Mouse (Mus musculus) heart, embryonic 13.5 days (tissue): ENCODE results near the gene Ugdh. TPM values are rescaled to one million over a fixed set of nuclear protein-coding genes. Genes with fewer than 3 reads are reported as not detected.
"Not testable (repeated sequence)": the region's sequence is repeated elsewhere in the genome, so short reads cannot be mapped to it uniquely, and the experiment has no call there.

Experiments used
- ATAC-seq: fragments of 200-750 bp; cut with Nextera tagmentation; 2 replicates; pipeline ENCODE4 v1.8.0; 2017; ENCODE audit warnings: moderate TSS enrichment; ENCODE audit not compliant: insufficient number of reproducible peaks, low FRiP score, low TSS enrichment; ENCODE audit errors: extremely low read depth
- H3K27ac ChIP-seq: fragments of 300-500 bp; sonication (generic); replicated peaks from 2 replicates; pipeline ENCODE4 v1.5.1; 2015; ENCODE audit warnings: moderate library complexity, mild to moderate bottlenecking, inconsistent platforms
- H3K27me3 ChIP-seq: fragments of 300-500 bp; sonication (generic); replicated peaks from 2 replicates; pipeline ENCODE4 v1.6.1; 2015; ENCODE audit warnings: mild to moderate bottlenecking, inconsistent platforms
- H3K36me3 ChIP-seq: fragments of 300-500 bp; sonication (generic); 2 replicates; pipeline ENCODE4 v1.6.1; 2015; ENCODE audit warnings: mild to moderate bottlenecking, inconsistent platforms
- H3K4me1 ChIP-seq: fragments of 300-500 bp; sonication (generic); 2 replicates; pipeline ENCODE4 v1.6.1; 2015; ENCODE audit warnings: inconsistent platforms
- H3K4me2 ChIP-seq: fragments of 300-500 bp; sonication (generic); 2 replicates; pipeline ENCODE4 v1.6.1; 2015; ENCODE audit warnings: inconsistent platforms, mild to moderate bottlenecking, moderate library complexity
- H3K4me3 ChIP-seq: fragments of 300-500 bp; sonication (generic); 2 replicates; pipeline ENCODE4 v1.5.1; 2015; ENCODE audit warnings: moderate library complexity, mild to moderate bottlenecking, inconsistent platforms
- H3K9ac ChIP-seq: fragments of 300-500 bp; sonication (generic); 2 replicates; pipeline ENCODE4 v1.6.1; 2015; ENCODE audit warnings: inconsistent platforms, mild to moderate bottlenecking, moderate library complexity
- H3K9me3 ChIP-seq: fragments of 300-500 bp; sonication (generic); 2 replicates; pipeline ENCODE4 v1.6.1; 2016; ENCODE audit warnings: inconsistent platforms
- WGBS: fragments of 180-500 bp; shearing (Covaris S2); methylation state at CpG from one replicate; pipeline ENCODE4 v1.1.7; 2015; ENCODE audit warnings: mixed read lengths; 5-methylcytosine and 5-hydroxymethylcytosine counted together
- polyA plus RNA-seq: library from polyadenylated mRNA; unstranded; fragments of >200 nt; fragmentation: Nextera tagmentation; extraction: Ambion mirVana; gene quantifications from 2 replicates; pipeline ENCODE4 v1.2.1, GENCODE M21; 2015

Ugdh gene
- 62.6 and 64.7 TPM in 2 replicates for polyA plus RNA-seq

DNA sequence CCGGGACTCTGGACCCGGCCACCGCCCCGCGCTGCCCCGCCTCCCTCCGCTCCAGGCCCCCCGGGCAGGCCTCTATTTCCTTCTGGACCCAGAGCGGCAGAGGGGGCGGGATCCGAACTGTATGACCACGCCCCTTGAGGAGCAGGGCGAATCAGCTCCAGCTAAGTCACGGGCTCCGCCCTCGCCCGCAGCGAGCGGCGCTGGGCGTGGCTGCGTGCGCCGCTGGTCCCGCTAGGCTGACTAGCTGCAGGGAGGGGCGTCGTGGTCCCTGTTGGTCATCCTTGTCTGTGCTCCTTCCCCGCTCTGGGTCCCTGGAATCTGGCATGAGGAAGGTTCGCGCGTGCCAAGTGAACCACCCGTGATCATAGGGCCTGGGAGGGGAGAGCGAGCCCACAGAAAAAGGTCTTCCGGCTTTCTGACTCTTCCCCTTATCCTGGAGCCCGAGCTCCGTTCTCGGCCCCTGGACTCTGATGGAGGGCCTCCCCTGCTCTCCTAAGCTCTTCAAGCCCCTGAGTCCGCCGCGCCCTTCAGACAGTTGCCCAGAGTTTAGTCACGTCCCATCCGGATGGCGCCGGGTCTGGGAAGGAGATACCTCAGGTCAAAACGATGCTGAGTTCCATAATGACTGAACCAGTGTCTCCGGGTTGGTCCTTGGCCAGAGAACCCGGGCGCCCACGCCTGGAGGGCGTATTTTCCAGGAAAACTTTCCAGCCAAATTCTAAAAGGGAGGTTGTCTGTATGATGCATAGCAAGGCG lies at the start of gene Ugdh:
Ugdh (minus strand) TSS at position 144 of the 756 bp plus-strand sequence.
- H3K4me3 ChIP-seq, result peak within 1 kb of the TSS; percentile 90
- H3K27me3 ChIP-seq, result no peaks in the 10 kb centered on the region
- peak within 1 kb of the TSS; percentile 94 for H3K9ac ChIP-seq
- under 1% methylated on average over 51 of the region's 51 CpGs for WGBS
- peaks cover 58% of the 10 kb centered on the region for H3K4me1 ChIP-seq
- no peaks in the 10 kb centered on the region for H3K9me3 ChIP-seq
- peak; percentile 98 for ATAC-seq
- peak within 1 kb of the TSS; percentile 80 for H3K4me2 ChIP-seq
- peak within 1 kb of the TSS; percentile 95 for H3K27ac ChIP-seq
- no peaks in the 10 kb centered on the region for H3K36me3 ChIP-seq

DNA sequence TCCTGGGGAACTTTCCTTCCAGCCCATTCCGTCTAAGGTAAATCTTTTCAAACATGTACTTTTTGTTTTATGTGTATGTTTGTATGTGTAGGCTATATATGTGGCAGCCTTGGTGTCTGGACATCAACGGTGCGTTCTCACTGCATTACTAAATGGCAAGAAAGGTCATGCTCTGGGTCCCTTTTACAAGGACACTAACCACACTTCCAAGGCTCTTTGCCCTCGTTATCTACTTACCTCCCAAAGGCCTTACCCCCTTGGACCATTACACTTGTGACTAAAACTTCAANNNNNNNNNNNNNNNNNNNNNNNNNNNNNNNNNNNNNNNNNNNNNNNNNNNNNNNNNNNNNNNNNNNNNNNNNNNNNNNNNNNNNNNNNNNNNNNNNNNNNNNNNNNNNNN lies 47.2 kb upstream of the Ugdh start:
- WGBS, result 76% methylated on average over 4 of the region's 4 CpGs
- Histone ChIP-seq H3K4me2 (no peak overlapping the region), H3K9ac (no peak overlapping the region), H3K9me3 (no peaks in the 10 kb centered on the region), H3K36me3 (0 out of 2 replicates have a peak, but pooled peaks cover 1% of the 10 kb centered on the region), H3K4me3 (no peak overlapping the region), H3K27me3 (no peaks in the 10 kb centered on the region), H3K4me1 (peaks cover 55% of the 10 kb centered on the region), H3K27ac (no peak overlapping the region)
- ATAC-seq, result no peak

DNA sequence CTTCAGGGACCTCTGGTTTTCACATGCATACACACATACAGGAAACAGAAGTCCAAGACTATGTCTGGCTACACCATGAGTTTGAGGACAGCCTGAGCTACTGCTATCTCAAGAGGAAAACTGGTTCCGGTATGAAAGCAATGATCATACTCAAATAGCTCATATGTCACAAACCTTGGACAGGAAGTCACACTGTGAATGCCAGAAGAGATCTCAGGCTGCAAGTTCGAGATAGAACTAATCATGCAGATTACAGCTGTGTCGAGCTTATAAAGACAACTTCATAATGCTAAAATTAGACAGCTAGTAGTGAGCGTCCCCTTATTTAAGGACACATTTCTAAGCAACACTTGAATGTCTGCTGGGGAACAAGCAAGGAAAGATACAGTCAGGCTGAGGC lies 44.8 kb upstream of the Ugdh start:
- WGBS, result 19% methylated on average over 4 of the region's 4 CpGs
- Histone ChIP-seq H3K9ac (no peak overlapping the region; the same call in 1 of the 2 replicates), H3K4me3 (no peak overlapping the region), H3K4me2 (peak overlapping the region; percentile 30), H3K27me3 (no peaks in the 10 kb centered on the region), H3K4me1 (peaks cover 35% of the 10 kb centered on the region), H3K27ac (peak overlapping the region; percentile 87), H3K9me3 (no peaks in the 10 kb centered on the region), H3K36me3 (peaks cover 12% of the 10 kb centered on the region)
- ATAC-seq, result no peak; the same call in 1 of the 2 replicates

DNA sequence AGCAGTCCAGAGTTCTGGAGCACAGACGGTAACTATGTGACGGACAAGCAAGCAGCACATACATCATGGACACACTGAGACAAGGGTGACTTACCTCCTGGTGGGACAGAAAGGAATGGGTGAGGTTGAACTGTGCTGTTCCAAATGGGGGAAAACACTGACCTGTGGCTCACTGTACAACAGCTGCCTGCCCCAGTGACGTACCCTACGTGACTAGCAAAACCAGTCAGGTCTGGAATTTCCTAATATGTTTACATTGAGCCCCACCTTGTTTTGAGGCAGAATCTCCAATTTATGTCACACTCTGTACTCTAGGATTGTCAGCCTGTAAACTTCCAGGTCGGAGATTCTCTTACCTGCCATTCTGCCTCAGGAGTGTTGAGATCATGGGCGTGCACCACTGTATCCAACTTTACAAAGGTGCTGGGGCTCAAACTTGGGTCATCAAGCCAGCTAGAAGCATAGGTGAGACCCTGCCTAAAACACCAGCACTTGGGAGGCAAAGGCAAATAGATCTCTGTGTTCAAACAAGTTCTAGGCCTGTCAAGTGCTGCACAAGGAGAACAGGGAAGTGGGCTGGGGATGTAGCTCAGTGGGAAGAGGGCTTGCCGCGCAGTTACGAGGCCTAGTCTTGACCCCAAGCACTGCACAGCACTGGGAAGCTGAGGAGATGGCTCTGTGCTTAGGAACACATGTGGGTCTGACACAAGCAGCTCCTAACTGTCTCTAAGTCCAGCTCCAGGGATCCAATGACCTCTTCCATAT lies 44.1 kb upstream of the Ugdh start:
- H3K4me2 ChIP-seq, result no peak overlapping the region
- H3K4me3 ChIP-seq, result no peak overlapping the region
- H3K4me1 ChIP-seq, result peaks cover 35% of the 10 kb centered on the region
- H3K27ac ChIP-seq, result peak overlapping the region; percentile 87
- H3K36me3 ChIP-seq, result peaks cover 12% of the 10 kb centered on the region
- no peaks in the 10 kb centered on the region for H3K9me3 ChIP-seq
- no peaks in the 10 kb centered on the region for H3K27me3 ChIP-seq
- no peak for ATAC-seq
- H3K9ac ChIP-seq, result no peak overlapping the region; the same call in 1 of the 2 replicates
- WGBS, result 88% methylated on average over 9 of the region's 9 CpGs

DNA sequence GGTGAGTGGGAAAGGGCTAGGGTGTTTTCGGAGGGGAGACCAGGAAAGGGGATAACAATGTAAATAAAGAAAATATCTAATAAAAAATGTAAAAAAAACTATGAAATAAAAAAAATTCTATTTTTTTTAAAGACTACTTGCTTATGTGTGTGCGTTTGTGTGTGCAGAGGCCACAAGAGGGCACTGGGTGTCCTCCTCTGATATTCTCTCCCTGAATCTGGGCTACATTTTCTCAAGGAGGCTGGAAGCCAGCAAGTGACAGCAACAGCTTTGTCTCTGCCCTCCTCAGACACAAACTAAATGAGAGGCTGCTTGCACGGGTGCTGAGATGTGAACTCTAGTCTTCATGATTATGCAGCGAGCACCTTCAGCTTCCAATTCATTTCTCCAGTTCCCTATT lies 42.5 kb upstream of the Ugdh start:
- Histone ChIP-seq H3K4me3 (no peak overlapping the region), H3K4me1 (peaks cover 26% of the 10 kb centered on the region), H3K9me3 (no peaks in the 10 kb centered on the region), H3K4me2 (no peak overlapping the region), H3K27me3 (no peaks in the 10 kb centered on the region), H3K9ac (no peak overlapping the region), H3K27ac (peak overlapping the region; percentile 24; the same call in 1 of the 2 replicates), H3K36me3 (peaks cover 15% of the 10 kb centered on the region)
- 63% methylated on average over 4 of the region's 4 CpGs for WGBS
- ATAC-seq, result no peak

DNA sequence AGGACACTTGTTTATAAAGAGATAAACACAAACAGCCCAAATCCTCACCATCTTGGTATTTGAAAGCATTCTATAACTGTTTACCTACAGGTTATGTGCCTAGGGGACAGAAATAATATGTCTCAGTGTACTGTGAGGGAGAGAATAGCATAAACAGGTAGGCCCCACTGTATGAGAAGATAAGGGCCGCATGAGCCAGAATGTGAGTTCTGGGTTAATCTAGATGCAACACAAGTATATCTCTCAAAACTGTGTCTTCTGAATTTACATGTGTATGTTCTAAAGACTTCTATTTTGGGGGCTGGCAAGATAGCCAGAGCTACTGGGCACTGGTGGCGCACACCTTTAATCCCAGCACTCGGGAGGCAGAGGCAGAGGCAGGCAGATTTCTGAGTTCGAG lies 41.0 kb upstream of the Ugdh start:
- ATAC-seq, H3K27me3 ChIP-seq, H3K9ac ChIP-seq, H3K4me3 ChIP-seq, H3K9me3 ChIP-seq, H3K27ac ChIP-seq, H3K4me2 ChIP-seq: not testable (repeated sequence)
- 81% methylated on average over 4 of the region's 4 CpGs for WGBS
- Histone ChIP-seq H3K4me1 (peaks cover 26% of the 10 kb centered on the region), H3K36me3 (peaks cover 19% of the 10 kb centered on the region)

DNA sequence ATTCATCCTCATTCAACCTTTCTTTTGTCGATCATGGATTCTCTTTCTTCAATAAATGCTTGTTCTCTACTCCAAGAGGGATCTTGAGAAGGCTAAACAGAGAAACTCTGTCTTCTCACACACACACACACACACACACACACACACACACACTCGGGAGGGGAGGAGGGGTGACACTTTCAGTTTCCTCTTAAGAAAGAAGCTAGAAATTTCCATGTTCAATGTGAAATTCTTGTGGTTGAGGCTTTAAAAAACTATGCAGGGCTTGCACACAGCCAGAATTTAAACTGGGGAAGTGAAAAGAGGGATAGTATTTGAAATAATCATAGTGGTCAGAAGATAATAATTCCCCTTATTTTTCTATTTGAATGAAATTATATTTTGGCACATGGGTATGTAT lies 40.1 kb upstream of the Ugdh start:
- H3K36me3 ChIP-seq, result peaks cover 19% of the 10 kb centered on the region
- H3K4me2 ChIP-seq, result no peak overlapping the region
- H3K27ac ChIP-seq, result no peak overlapping the region
- WGBS, result 62% methylated on average over 2 of the region's 2 CpGs
- no peak for ATAC-seq
- H3K4me1 ChIP-seq, result peaks cover 24% of the 10 kb centered on the region
- no peak overlapping the region for H3K4me3 ChIP-seq
- no peaks in the 10 kb centered on the region for H3K9me3 ChIP-seq
- H3K27me3 ChIP-seq, result no peaks in the 10 kb centered on the region
- no peak overlapping the region for H3K9ac ChIP-seq

DNA sequence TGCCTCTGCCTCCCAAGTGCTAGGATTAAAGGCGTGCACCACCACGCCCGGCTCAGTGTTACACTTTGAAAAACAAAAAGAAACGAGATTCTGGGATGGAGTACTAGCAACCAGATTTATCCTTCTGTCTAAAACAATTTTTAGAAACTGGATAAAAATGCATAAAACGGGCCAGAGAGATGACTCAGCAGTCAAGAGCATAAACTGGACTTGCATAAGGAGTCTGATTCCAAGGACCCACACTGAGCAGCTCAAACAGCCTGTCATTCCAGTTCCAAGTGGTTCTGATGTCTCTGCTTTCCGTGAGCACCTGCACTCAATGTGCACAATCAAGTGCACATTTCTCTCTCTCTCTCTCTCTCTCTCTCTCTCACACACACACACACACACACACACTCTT lies 34.0 kb upstream of the Ugdh start:
- H3K4me2 ChIP-seq, result no peak overlapping the region
- WGBS, result 85% methylated on average over 6 of the region's 6 CpGs

DNA sequence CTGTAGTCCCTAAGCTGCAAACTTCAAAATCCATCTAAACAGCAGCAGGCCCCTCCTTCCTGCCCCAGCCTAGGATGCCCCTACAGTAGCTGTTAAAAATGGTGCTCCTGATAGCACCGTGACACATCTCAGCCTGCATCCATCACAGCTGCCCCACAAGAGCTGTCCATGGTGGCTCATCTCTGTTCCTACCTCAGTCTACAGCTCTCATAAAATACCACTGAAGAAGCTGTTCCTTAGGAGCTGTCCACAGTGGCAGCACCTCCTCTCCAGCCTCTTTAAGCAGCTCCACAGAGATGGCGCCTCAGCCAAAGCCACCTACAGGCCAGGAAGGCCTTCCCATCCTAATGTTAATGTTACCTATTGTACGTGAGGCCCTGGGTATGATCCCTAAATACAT lies 31.2 kb upstream of the Ugdh start:
- H3K36me3 ChIP-seq, result peaks cover 68% of the 10 kb centered on the region
- H3K27me3 ChIP-seq, result no peaks in the 10 kb centered on the region
- no peak for ATAC-seq
- no peak overlapping the region for H3K4me3 ChIP-seq
- WGBS, result 39% methylated on average over 3 of the region's 3 CpGs
- no peaks in the 10 kb centered on the region for H3K9me3 ChIP-seq
- no peak overlapping the region for H3K9ac ChIP-seq
- H3K4me1 ChIP-seq, result peaks cover 5% of the 10 kb centered on the region; the same call in 1 of the 2 replicates
- no peak overlapping the region for H3K27ac ChIP-seq
- no peak overlapping the region for H3K4me2 ChIP-seq

More for the DNA sequence above, 34.0 kb upstream of the Ugdh start:
- H3K27ac ChIP-seq, result no peak overlapping the region
- no peak overlapping the region for H3K4me3 ChIP-seq
- H3K4me1 ChIP-seq, result peaks cover 5% of the 10 kb centered on the region; the same call in 1 of the 2 replicates
- H3K27me3 ChIP-seq, result no peaks in the 10 kb centered on the region
- peaks cover 57% of the 10 kb centered on the region for H3K36me3 ChIP-seq
- no peak for ATAC-seq
- H3K9ac ChIP-seq, result no peak overlapping the region
- H3K9me3 ChIP-seq, result no peaks in the 10 kb centered on the region

DNA sequence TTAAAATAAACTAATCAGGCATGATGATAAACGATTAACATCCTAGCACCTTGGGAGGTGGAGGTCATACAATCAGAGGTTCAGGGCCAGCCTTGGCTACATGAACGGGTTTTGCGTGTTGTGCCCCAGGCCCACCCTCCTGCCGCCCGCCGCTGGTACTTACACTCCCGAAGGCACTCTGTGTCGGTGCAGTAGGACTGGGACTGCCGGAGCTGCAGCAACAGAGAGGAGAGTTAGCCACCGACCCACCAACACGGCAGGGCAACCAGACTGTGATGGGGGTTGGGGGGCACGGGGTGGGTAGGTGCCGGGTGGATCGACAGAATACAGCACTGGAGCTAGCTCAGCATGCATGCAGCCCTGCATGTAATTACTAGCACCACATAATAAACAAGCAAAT lies 24.6 kb upstream of the Ugdh start:
- Histone ChIP-seq H3K4me2 (no peak overlapping the region), H3K4me1 (peaks cover 54% of the 10 kb centered on the region), H3K9ac (no peak overlapping the region), H3K27ac (peak overlapping the region; percentile 81), H3K27me3 (no peaks in the 10 kb centered on the region), H3K36me3 (peaks cover 35% of the 10 kb centered on the region), H3K9me3 (no peaks in the 10 kb centered on the region), H3K4me3 (no peak overlapping the region)
- no peak for ATAC-seq
- WGBS, result 84% methylated on average over 14 of the region's 14 CpGs

DNA sequence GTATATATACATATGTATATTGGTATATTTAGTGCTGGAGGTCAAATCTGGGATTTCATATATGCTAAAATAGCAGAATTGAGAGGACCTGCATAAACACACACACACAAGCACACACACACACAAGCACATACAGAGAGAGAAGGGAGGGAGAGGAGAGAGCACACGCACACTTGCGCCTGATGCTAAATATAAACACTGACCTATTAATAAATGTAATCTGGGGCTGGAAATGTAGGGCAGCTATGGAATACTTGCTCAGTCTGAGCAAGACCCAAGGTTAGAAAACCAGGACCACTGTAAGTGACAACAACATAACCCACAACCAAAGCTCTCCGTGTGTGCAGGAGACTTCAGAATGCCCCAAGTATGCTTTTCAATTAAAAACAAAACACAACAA lies 23.7 kb upstream of the Ugdh start:
- Histone ChIP-seq H3K9ac (peak overlapping the region; percentile 21; the same call in 1 of the 2 replicates), H3K36me3 (peaks cover 28% of the 10 kb centered on the region), H3K27me3 (no peaks in the 10 kb centered on the region), H3K9me3 (no peaks in the 10 kb centered on the region), H3K4me1 (peaks cover 63% of the 10 kb centered on the region), H3K4me3 (no peak overlapping the region), H3K4me2 (peak overlapping the region; percentile 31), H3K27ac (peak overlapping the region; percentile 81)
- 48% methylated on average over 3 of the region's 3 CpGs for WGBS
- no peak for ATAC-seq
